8 mouse cellular contexts compared by ENCODE assay signal in genomic region chr4:155892438-155893211, GRCm38 (mm10). TPM values are rescaled to one million over a fixed set of nuclear protein-coding genes. Genes with fewer than 3 reads are reported as not detected.
DNase-seq lines count a peak whose midpoint lies in the region; ATAC-seq and TF ChIP-seq lines count a peak whose summit lies in the region.

No protein-coding gene starts in this region.

- H3K4me1 ChIP-seq in kidney, embryonic 14.5 days (ENCODE audit: control insufficient read depth, insufficient read depth, low read length), result peaks cover 30% of the 10 kb centered on the region
- H3K4me1 ChIP-seq in hindbrain, postnatal 0 days (ENCODE audit: insufficient read depth, low read length), result peaks cover 32% of the 10 kb centered on the region
- H3K4me1 ChIP-seq in lung, adult 2 months (ENCODE audit: control insufficient read depth, insufficient read depth, low read length), result peaks cover 21% of the 10 kb centered on the region
- peaks cover 40% of the 10 kb centered on the region for H3K4me1 ChIP-seq in olfactory bulb, adult 2 months (ENCODE audit: control insufficient read depth, insufficient read depth, low read length)

- H3K36me3 ChIP-seq in kidney, embryonic 14.5 days (ENCODE audit: control insufficient read depth, insufficient read depth, low read length), result peaks cover 26% of the 10 kb centered on the region
- peaks cover 24% of the 10 kb centered on the region for H3K36me3 ChIP-seq in hindbrain, postnatal 0 days (ENCODE audit: insufficient read depth, low read length)

- peak overlapping the region; percentile 79 for H3K9ac ChIP-seq in kidney, embryonic 14.5 days (ENCODE audit: low read depth, low read length)
- H3K9ac ChIP-seq in hindbrain, postnatal 0 days (replicated peaks; ENCODE audit: low read length), result peak overlapping the region; percentile 89

- peak overlapping the region; percentile 99 for H3K4me2 ChIP-seq in kidney, embryonic 14.5 days (replicated peaks; ENCODE audit: low read depth, low read length)
- peak overlapping the region; percentile 73 for H3K4me2 ChIP-seq in hindbrain, postnatal 0 days (ENCODE audit: low read depth, low read length)

- no peak for TF ChIP-seq CTCF in hindbrain, postnatal 0 days (IDR thresholded peaks at IDR 0.05; ENCODE audit: low read depth)
- no peak for TF ChIP-seq CTCF in lung, adult 2 months (IDR thresholded peaks at IDR 0.05; ENCODE audit: insufficient read depth, low read length)
- TF ChIP-seq CTCF in olfactory bulb, adult 2 months (IDR thresholded peaks at IDR 0.05; ENCODE audit: insufficient read depth, low read depth, low read length), result no peak

- no peak for TF ChIP-seq POLR2A in lung, adult 2 months (IDR thresholded peaks at IDR 0.05; ENCODE audit: borderline replicate concordance, extremely low read depth, low read depth, low read length)
- no peak for TF ChIP-seq POLR2A in olfactory bulb, adult 2 months (IDR thresholded peaks at IDR 0.05; ENCODE audit: insufficient read depth, low read depth, low read length)

- peak overlapping the region; percentile 96; the same call in 1 of the 2 replicates for H3K27ac ChIP-seq in kidney, embryonic 14.5 days (ENCODE audit: low read depth, low read length)
- peak overlapping the region; percentile 99 for H3K27ac ChIP-seq in hindbrain, postnatal 0 days
- peak overlapping the region; percentile 69 for H3K27ac ChIP-seq in olfactory bulb, adult 2 months (ENCODE audit: insufficient read depth, low read depth, low read length)

- no peak for DNase-seq in kidney, adult 18-20 months
- peak; percentile 21 for DNase-seq in ZHBTc4 (ENCODE audit: low read depth, low spot score)
- peak; percentile 66 for DNase-seq in hindbrain, postnatal 0 days (ENCODE audit: low spot score)
- DNase-seq in lung, adult 2 months, result peak; percentile 36
- no peak for DNase-seq in yolk sac, embryonic 10.5 days (ENCODE audit: low spot score)

- 5% methylated on average over 34 of the region's 37 CpGs for WGBS in kidney, embryonic 14.5 days
- 2% methylated on average over 36 of the region's 37 CpGs for WGBS in hindbrain, postnatal 0 days
- whole genome bisulfite sequencing in lung, adult 2 months, result 3% methylated on average over 35 of the region's 37 CpGs
- 3% methylated on average over 37 of the region's 37 CpGs for WGBS in olfactory bulb, adult 2 months

- ATAC-seq in kidney, embryonic 14.5 days (ENCODE audit: low FRiP score, low TSS enrichment), result peak; percentile 50
- ATAC-seq in erythroid progenitor cell, adult 5-6 weeks (replicated peaks; ENCODE audit: low FRiP score, poor library complexity, severe bottlenecking), result peak; percentile 21; the same call in 1 of the 2 replicates
- peak; percentile 50 for ATAC-seq in hindbrain, postnatal 0 days

- H3K4me3 ChIP-seq in kidney, embryonic 14.5 days (ENCODE audit: low read length), result peak overlapping the region; percentile 84
- peak overlapping the region; percentile 79 for H3K4me3 ChIP-seq in hindbrain, postnatal 0 days (ENCODE audit: low read length)
- H3K4me3 ChIP-seq in lung, adult 2 months (replicated peaks; ENCODE audit: extremely low read depth, low read depth, low read length), result peak overlapping the region; percentile 89
- peak overlapping the region; percentile 91 for H3K4me3 ChIP-seq in olfactory bulb, adult 2 months (ENCODE audit: insufficient read depth, low read depth, low read length)

- H3K9me3 ChIP-seq in kidney, embryonic 14.5 days (ENCODE audit: control insufficient read depth, low read length), result no peaks in the 10 kb centered on the region
- H3K9me3 ChIP-seq in hindbrain, postnatal 0 days (ENCODE audit: low read length), result no peaks in the 10 kb centered on the region

- H3K27me3 ChIP-seq in kidney, embryonic 14.5 days (ENCODE audit: control insufficient read depth, insufficient read depth, low read length), result no peaks in the 10 kb centered on the region
- H3K27me3 ChIP-seq in hindbrain, postnatal 0 days (ENCODE audit: insufficient read depth, low read length), result no peaks in the 10 kb centered on the region

RNA-seq across cellular contexts. Expression of gene Acap3, which starts 1.0 kb away (rescaled TPM):
- 10.3 and 15.5 TPM in 2 replicates for polyA plus RNA-seq in kidney, embryonic 14.5 days (2014; fragmentation: Nextera tagmentation; extraction: Ambion mirVana)
- total RNA-seq in erythroid progenitor cell, adult 5-6 weeks (2015; ENCODE audit: low replicate concordance), result 30.2 and 49.0 TPM in 2 replicates
- 31.5 and 42.0 TPM in 2 replicates for total RNA-seq in erythroid progenitor cell, adult 5-6 weeks (2017; ENCODE audit: low replicate concordance)
- total RNA-seq in hindbrain, postnatal 0 days (2014; rRNA removed), result 69.5 and 93.5 TPM in 2 replicates
- polyA plus RNA-seq in hindbrain, postnatal 0 days (2015; fragmentation: Nextera tagmentation; extraction: Ambion mirVana), result 52.2 and 56.4 TPM in 2 replicates
- 48.3 and 50.7 TPM in 2 replicates for polyA plus RNA-seq in lung, adult 2 months (2012; rRNA removed)
- not detected in 2 replicates for polyA plus RNA-seq in olfactory bulb, adult 2 months (2012; ENCODE audit: insufficient read depth, insufficient read length, low replicate concordance, missing spikeins)

RNA-seq across cellular contexts. Expression of gene Pusl1, which starts 1.0 kb away (rescaled TPM):
- polyA plus RNA-seq in kidney, embryonic 14.5 days (2014; fragmentation: Nextera tagmentation; extraction: Ambion mirVana), result 41.4 and 50.5 TPM in 2 replicates
- total RNA-seq in erythroid progenitor cell, adult 5-6 weeks (2015; ENCODE audit: low replicate concordance), result 2.2 and 5.4 TPM in 2 replicates
- total RNA-seq in erythroid progenitor cell, adult 5-6 weeks (2017; ENCODE audit: low replicate concordance), result 4.6 and 9.8 TPM in 2 replicates
- total RNA-seq in hindbrain, postnatal 0 days (2014; rRNA removed), result 73.6 and 109 TPM in 2 replicates
- polyA plus RNA-seq in hindbrain, postnatal 0 days (2015; fragmentation: Nextera tagmentation; extraction: Ambion mirVana), result 58.8 and 59.6 TPM in 2 replicates
- polyA plus RNA-seq in lung, adult 2 months (2012; rRNA removed), result 82.2 and 88.0 TPM in 2 replicates
- not detected in 2 replicates for polyA plus RNA-seq in olfactory bulb, adult 2 months (2012; ENCODE audit: insufficient read depth, insufficient read length, low replicate concordance, missing spikeins)

RNA-seq across cellular contexts. Expression of gene Ints11, which starts 23.3 kb away (rescaled TPM):
- polyA plus RNA-seq in kidney, embryonic 14.5 days (2014; fragmentation: Nextera tagmentation; extraction: Ambion mirVana), result 73.1 and 74.6 TPM in 2 replicates
- 14.7 and 28.8 TPM in 2 replicates for total RNA-seq in erythroid progenitor cell, adult 5-6 weeks (2015; ENCODE audit: low replicate concordance)
- 7.9 and 33.2 TPM in 2 replicates for total RNA-seq in erythroid progenitor cell, adult 5-6 weeks (2017; ENCODE audit: low replicate concordance)
- 51.3 and 52.1 TPM in 2 replicates for total RNA-seq in hindbrain, postnatal 0 days (2014; rRNA removed)
- 49.9 and 52.4 TPM in 2 replicates for polyA plus RNA-seq in hindbrain, postnatal 0 days (2015; fragmentation: Nextera tagmentation; extraction: Ambion mirVana)
- polyA plus RNA-seq in lung, adult 2 months (2012; rRNA removed), result 26.7 and 27.3 TPM in 2 replicates
- not detected in 2 replicates for polyA plus RNA-seq in olfactory bulb, adult 2 months (2012; ENCODE audit: insufficient read depth, insufficient read length, low replicate concordance, missing spikeins)

RNA-seq across cellular contexts. Expression of gene Cptp, which starts 23.4 kb away (rescaled TPM):
- polyA plus RNA-seq in kidney, embryonic 14.5 days (2014; fragmentation: Nextera tagmentation; extraction: Ambion mirVana), result 11.1 and 18.8 TPM in 2 replicates
- 3.4 and 9.4 TPM in 2 replicates for total RNA-seq in erythroid progenitor cell, adult 5-6 weeks (2015; ENCODE audit: low replicate concordance)
- total RNA-seq in erythroid progenitor cell, adult 5-6 weeks (2017; ENCODE audit: low replicate concordance), result 5.6 and 12.6 TPM in 2 replicates
- total RNA-seq in hindbrain, postnatal 0 days (2014; rRNA removed), result 31.3 and 41.8 TPM in 2 replicates
- polyA plus RNA-seq in hindbrain, postnatal 0 days (2015; fragmentation: Nextera tagmentation; extraction: Ambion mirVana), result 26.8 and 27.9 TPM in 2 replicates
- 30.3 and 33.3 TPM in 2 replicates for polyA plus RNA-seq in lung, adult 2 months (2012; rRNA removed)
- not detected in 2 replicates for polyA plus RNA-seq in olfactory bulb, adult 2 months (2012; ENCODE audit: insufficient read depth, insufficient read length, low replicate concordance, missing spikeins)

RNA-seq across cellular contexts. Expression of gene Tas1r3, which starts 29.5 kb away (rescaled TPM):
- 0.14 and 0.38 TPM in 2 replicates for polyA plus RNA-seq in kidney, embryonic 14.5 days (2014; fragmentation: Nextera tagmentation; extraction: Ambion mirVana)
- total RNA-seq in erythroid progenitor cell, adult 5-6 weeks (2015; ENCODE audit: low replicate concordance), result 0.84 and 1.1 TPM in 2 replicates
- 0.26 and 2.3 TPM in 2 replicates for total RNA-seq in erythroid progenitor cell, adult 5-6 weeks (2017; ENCODE audit: low replicate concordance)
- 0.04 and 1.5 TPM in 2 replicates for total RNA-seq in hindbrain, postnatal 0 days (2014; rRNA removed)
- polyA plus RNA-seq in hindbrain, postnatal 0 days (2015; fragmentation: Nextera tagmentation; extraction: Ambion mirVana), result 0.13 and 0.23 TPM in 2 replicates
- polyA plus RNA-seq in lung, adult 2 months (2012; rRNA removed), result 1.6 TPM in 2 replicates
- not detected in 2 replicates for polyA plus RNA-seq in olfactory bulb, adult 2 months (2012; ENCODE audit: insufficient read depth, insufficient read length, low replicate concordance, missing spikeins)

Comparison
In these comparisons a context has a peak if more than half of its experiments do, and no peak if none do; other contexts are left out.
1. DNase-seq: peak in ZHBTc4 (single experiment), hindbrain, postnatal 0 days (single experiment) and lung, adult 2 months (single experiment); none in kidney, adult 18-20 months (single experiment) and yolk sac, embryonic 10.5 days (single experiment).
2. RNA of gene Pusl1, which starts 1.0 kb away (polyA plus RNA-seq): 82.2 to 88.0 TPM in lung, adult 2 months, 58.8 to 59.6 TPM in hindbrain, postnatal 0 days and 41.4 to 50.5 TPM in kidney, embryonic 14.5 days; not detected in olfactory bulb, adult 2 months; every median in the first group is over 10 times any median in the second.
3. Peak in every context shown above with its lines, with median percentiles within 50 percentile points of each other: ATAC-seq, H3K27ac ChIP-seq and H3K4me3 ChIP-seq.